7 mouse cellular contexts compared by ENCODE assay signal in the genomic region with DNA sequence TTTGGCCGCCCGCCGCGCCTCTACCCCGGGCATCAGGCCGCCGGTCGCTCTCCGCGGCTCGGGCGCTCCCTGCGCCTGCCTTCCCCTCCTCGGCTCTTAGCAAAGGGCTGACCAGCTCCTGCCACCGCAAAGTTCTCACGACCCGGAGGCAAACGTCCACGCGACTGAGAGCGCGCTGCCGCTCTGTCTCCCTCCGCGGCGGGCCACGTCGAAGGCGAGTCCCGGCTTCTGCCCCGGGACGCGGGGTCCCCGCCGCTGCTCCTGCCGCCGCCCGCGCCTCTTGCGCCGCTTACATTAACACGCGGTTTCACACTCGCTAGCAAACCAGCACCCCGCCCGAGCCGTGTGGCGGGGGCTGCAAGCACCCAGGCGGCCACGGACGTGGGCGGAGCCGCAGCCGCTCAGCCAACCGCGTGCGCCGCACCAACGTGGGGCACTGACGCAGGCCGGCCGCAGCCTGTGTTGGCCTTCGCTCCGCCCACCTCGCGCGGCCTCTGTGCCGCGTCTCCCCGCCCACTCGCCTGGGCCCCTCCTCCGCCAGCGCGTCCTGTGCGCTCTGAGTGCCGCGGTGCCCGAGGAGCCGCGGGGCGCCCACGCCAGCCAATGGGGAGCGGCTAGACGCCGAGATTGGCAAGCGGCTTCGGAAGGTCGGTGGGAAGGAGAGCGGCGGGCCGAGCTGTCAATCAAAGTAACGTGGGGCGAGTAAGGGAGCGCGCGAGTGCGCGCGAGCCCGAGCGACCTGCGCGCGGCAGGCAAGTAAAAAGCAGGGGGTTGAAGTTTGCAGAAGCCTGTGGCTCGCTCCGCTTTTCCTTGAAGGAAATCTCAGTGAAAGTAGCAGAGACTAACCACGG. TPM values are rescaled to one million over a fixed set of nuclear protein-coding genes. Genes with fewer than 3 reads are reported as not detected.
DNase-seq lines count a peak whose midpoint lies in the region; ATAC-seq lines count a peak whose summit lies in the region.

A gene (minus strand): TSS at position 361 of the 851 bp plus-strand sequence.

- no peaks in the 10 kb centered on the region for H3K9me3 ChIP-seq in embryonic facial prominence, embryonic 12.5 days
- no peaks in the 10 kb centered on the region for H3K9me3 ChIP-seq in limb, embryonic 11.5 days (ENCODE audit: control insufficient read depth, low read length)
- no peaks in the 10 kb centered on the region for H3K9me3 ChIP-seq in midbrain, embryonic 14.5 days (ENCODE audit: control insufficient read depth, low read length)

- peaks cover 8% of the 10 kb centered on the region; the same call in 1 of the 2 replicates for H3K4me1 ChIP-seq in embryonic facial prominence, embryonic 12.5 days
- peaks cover 18% of the 10 kb centered on the region for H3K4me1 ChIP-seq in limb, embryonic 11.5 days (ENCODE audit: control insufficient read depth, insufficient read depth, low read length)
- H3K4me1 ChIP-seq in midbrain, embryonic 14.5 days (ENCODE audit: control insufficient read depth, insufficient read depth, low read length), result peaks cover 39% of the 10 kb centered on the region

- under 1% methylated on average over 107 of the region's 107 CpGs for WGBS in embryonic facial prominence, embryonic 12.5 days
- under 1% methylated on average over 107 of the region's 107 CpGs for WGBS in limb, embryonic 11.5 days
- under 1% methylated on average over 99 of the region's 107 CpGs for WGBS in midbrain, embryonic 14.5 days

- H3K9ac ChIP-seq in embryonic facial prominence, embryonic 12.5 days, result peak within 1 kb of the TSS; percentile 90
- H3K9ac ChIP-seq in limb, embryonic 11.5 days (ENCODE audit: low read length), result peak within 1 kb of the TSS; percentile 89
- H3K9ac ChIP-seq in midbrain, embryonic 14.5 days (replicated peaks; ENCODE audit: low read length), result peak within 1 kb of the TSS; percentile 83

- H3K4me2 ChIP-seq in embryonic facial prominence, embryonic 12.5 days (replicated peaks), result peak within 1 kb of the TSS; percentile 58
- H3K4me2 ChIP-seq in limb, embryonic 11.5 days (ENCODE audit: low read depth, severe bottlenecking), result peak within 1 kb of the TSS; percentile 67
- H3K4me2 ChIP-seq in midbrain, embryonic 14.5 days (ENCODE audit: low read length), result peak within 1 kb of the TSS; percentile 76

- peak within 1 kb of the TSS; percentile 90 for H3K4me3 ChIP-seq in embryonic facial prominence, embryonic 12.5 days
- peak within 1 kb of the TSS; percentile 86 for H3K4me3 ChIP-seq in limb, embryonic 11.5 days (ENCODE audit: low read depth, low read length)
- peak within 1 kb of the TSS; percentile 91 for H3K4me3 ChIP-seq in midbrain, embryonic 14.5 days (replicated peaks; ENCODE audit: low read depth, low read length)

- no peaks in the 10 kb centered on the region for H3K36me3 ChIP-seq in embryonic facial prominence, embryonic 12.5 days
- H3K36me3 ChIP-seq in limb, embryonic 11.5 days (ENCODE audit: control insufficient read depth, insufficient read depth, low read length), result no peaks in the 10 kb centered on the region
- H3K36me3 ChIP-seq in midbrain, embryonic 14.5 days (ENCODE audit: control insufficient read depth, insufficient read depth, low read length), result no peaks in the 10 kb centered on the region

- peak within 1 kb of the TSS; percentile 95 for H3K27ac ChIP-seq in embryonic facial prominence, embryonic 12.5 days
- H3K27ac ChIP-seq in limb, embryonic 11.5 days (replicated peaks; ENCODE audit: low read depth, low read length), result peak within 1 kb of the TSS; percentile 93
- peak within 1 kb of the TSS; percentile 94 for H3K27ac ChIP-seq in midbrain, embryonic 14.5 days (replicated peaks; ENCODE audit: low read depth, low read length)

- H3K27me3 ChIP-seq in embryonic facial prominence, embryonic 12.5 days, result no peaks in the 10 kb centered on the region
- H3K27me3 ChIP-seq in limb, embryonic 11.5 days (ENCODE audit: control insufficient read depth, insufficient read depth, low read length), result no peaks in the 10 kb centered on the region
- H3K27me3 ChIP-seq in midbrain, embryonic 14.5 days (ENCODE audit: control insufficient read depth, insufficient read depth, low read length), result peaks cover 4% of the 10 kb centered on the region; the same call in 1 of the 2 replicates

- peak; percentile 100 for DNase-seq in adrenal gland, postnatal 25 days
- peak; percentile 100 for DNase-seq in heart, adult 11 months
- peak; percentile 99 for DNase-seq in kidney, adult 18-20 months
- peak; percentile 98 for DNase-seq in limb, embryonic 11.5 days (ENCODE audit: low spot score)
- DNase-seq in midbrain, embryonic 14.5 days, result peak; percentile 100
- DNase-seq in spleen, adult 18-20 months, result peak; percentile 99

- peak; percentile 96 for ATAC-seq in embryonic facial prominence, embryonic 12.5 days (ENCODE audit: insufficient number of reproducible peaks, insufficient read depth, low FRiP score, low TSS enrichment)
- peak; percentile 96 for ATAC-seq in limb, embryonic 11.5 days (ENCODE audit: insufficient number of reproducible peaks, low FRiP score, low TSS enrichment, low read depth)
- ATAC-seq in midbrain, embryonic 14.5 days (ENCODE audit: low FRiP score, low TSS enrichment), result peak; percentile 97

RNA-seq across cellular contexts. Expression of the gene that starts here (rescaled TPM):
- 35.3 and 39.1 TPM in 2 replicates for total RNA-seq in adrenal gland, postnatal 25 days (2021)
- polyA plus RNA-seq in embryonic facial prominence, embryonic 12.5 days (2016; fragmentation: Nextera tagmentation; extraction: Ambion mirVana), result 57.5 and 58.1 TPM in 2 replicates
- polyA plus RNA-seq in limb, embryonic 11.5 days (2014; fragmentation: Nextera tagmentation; extraction: Ambion mirVana), result 31.4 and 31.8 TPM in 2 replicates
- 43.5 and 51.0 TPM in 2 replicates for polyA plus RNA-seq in midbrain, embryonic 14.5 days (2014; fragmentation: Nextera tagmentation; extraction: Ambion mirVana)

Comparison
In these comparisons a context has a peak if more than half of its experiments do, and no peak if none do; other contexts are left out.
1. Peak in every context shown above with its lines: DNase-seq, ATAC-seq, H3K4me3 ChIP-seq and H3K27ac ChIP-seq.